Mouse (Mus musculus) neutrophil, adult 83 days (primary cell): ENCODE measurements around the gene Kpnb1. TPM values are rescaled to one million over a fixed set of nuclear protein-coding genes. Genes with fewer than 3 reads are reported as not detected.

Experiments
- total RNA-seq, 2 experiments: library from RNA; stranded (reverse); gene quantifications; one replicate each; pipeline ENCODE4 v1.2.4; 2023

Gene Kpnb1
- total RNA-seq: 10 to 100 TPM; 95.6 to 95.7 TPM

GRCm38 (mm10) chr11:97187764-97188642 is at the start of gene Kpnb1:
Gene Kpnb1, minus strand, starts transcription at chr11:97187881.

GRCm38 (mm10) chr11:97151343-97151801 is 36.3 kb downstream of the Kpnb1 start, which contains the start of gene Tbkbp1:
Gene Tbkbp1, minus strand, starts transcription at chr11:97151495.

GRCm38 (mm10) chr11:97114671-97115601 is 72.7 kb downstream of the Kpnb1 start, which contains the start of gene Tbx21:
Gene Tbx21, minus strand, starts transcription at chr11:97115331.

Other genes starting within 250 kb of the Kpnb1 start
- gene Pnpo, start 243.9 kb downstream of the Kpnb1 start, total RNA-seq: 10 to 100 TPM; 13.3 to 14.2 TPM
- 10 to 100 TPM; 34.4 to 34.8 TPM for gene Sp2, start 204.9 kb downstream of the Kpnb1 start, total RNA-seq
- gene Sp6, start 174.5 kb downstream of the Kpnb1 start, total RNA-seq: under 1 TPM in 1 of 2 experiments, not detected in 1; 0.13 TPM
- 1 to 10 TPM; 2.3 to 2.5 TPM for gene Scrn2, start 157.9 kb downstream of the Kpnb1 start, total RNA-seq
- gene Lrrc46, start 146.5 kb downstream of the Kpnb1 start, total RNA-seq: under 1 TPM; 0.68 to 0.90 TPM
- 10 to 100 TPM; 42.0 to 46.7 TPM for gene Mrpl10, start 146.3 kb downstream of the Kpnb1 start, total RNA-seq
- 10 to 100 TPM; 21.7 to 24.6 TPM for gene Osbpl7, start 137.3 kb downstream of the Kpnb1 start, total RNA-seq
- not detected for gene Tbx21, start 72.5 kb downstream of the Kpnb1 start, total RNA-seq
- 10 to 100 TPM; 42.9 to 43.5 TPM for gene Tbkbp1, start 36.4 kb downstream of the Kpnb1 start, total RNA-seq
- gene Npepps, start 92.8 kb upstream of the Kpnb1 start, total RNA-seq: 100 to 1,000 TPM; 126 to 162 TPM
- gene Mrpl45, start 127.8 kb upstream of the Kpnb1 start, total RNA-seq: 10 to 100 TPM; 12.0 to 13.7 TPM
- not detected for gene Gpr179, start 164.2 kb upstream of the Kpnb1 start, total RNA-seq
- gene Socs7, start 174.7 kb upstream of the Kpnb1 start, total RNA-seq: 1 to 10 TPM; 7.1 to 8.2 TPM
- 10 to 100 TPM; 39.5 to 40.3 TPM for gene Arhgap23, start 227.7 kb upstream of the Kpnb1 start, total RNA-seq